Mouse (Mus musculus) testis, adult 2 months (tissue): ENCODE measurements at regions not wholly inside any gene's neighbourhood (a gene's known extent, or its start where the extent isn't known, plus 50 kb on each side); places are given as distances from the start of the nearest gene placed in this dataset.

Experiments
- CTCF ChIP-seq: fragments of 200-500 bp; IDR thresholded peaks from 2 replicates; pipeline ENCODE4 v1.5.1; 2012; ENCODE audit warnings: low read depth, mild to moderate bottlenecking, inconsistent platforms, low read length, moderate library complexity; ENCODE audit not compliant: control insufficient read depth, insufficient read depth, insufficient replicate concordance
- POLR2A ChIP-seq: fragments of 200-500 bp; IDR thresholded peaks from 2 replicates; pipeline ENCODE4 v1.6.1; 2012; ENCODE audit warnings: low read depth, mild to moderate bottlenecking, inconsistent platforms, low read length, moderate library complexity; ENCODE audit not compliant: control insufficient read depth

DNA sequence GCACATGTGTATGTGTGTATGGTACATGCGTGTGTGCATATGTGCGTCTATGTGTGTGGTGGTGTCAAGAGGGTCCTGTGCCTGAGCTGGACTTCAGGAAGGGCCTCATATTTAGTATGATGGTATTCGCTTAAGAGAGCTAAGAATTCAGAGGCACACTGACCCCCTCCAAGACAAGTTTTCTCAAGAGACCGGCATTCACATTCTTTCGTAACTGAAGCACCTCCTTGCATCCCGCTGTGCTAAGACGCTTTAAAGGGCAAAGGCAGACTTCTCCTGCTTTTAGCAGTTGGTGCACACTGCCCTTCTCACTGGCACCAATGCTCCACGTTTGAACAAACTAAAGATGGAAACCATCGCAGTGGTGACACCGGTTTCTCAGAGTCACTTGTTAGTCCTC, 110.3 kb upstream of the Shb start:
- TF ChIP-seq POLR2A = no peak
- TF ChIP-seq CTCF = no peak
